Mouse (Mus musculus): ENCODE measurements around the gene Cfap61. TPM values are rescaled to one million over a fixed set of nuclear protein-coding genes. Genes with fewer than 3 reads are reported as not detected.

Gene Cfap61
- polyA plus RNA-seq (2017; shearing (Covaris generic)), result 0.14 TPM

GRCm38 (mm10) chr2:145934339-145935231 lies at the start of gene Cfap61, which contains the start of gene Crnkl1:
TSS of gene Cfap61 (plus strand) at chr2:145934784.
TSS of gene Crnkl1 (minus strand) at chr2:145935014.

GRCm38 (mm10) chr2:145901861-145902260 lies 32.7 kb upstream of the Cfap61 start, which contains the start of gene Naa20:
TSS of gene Naa20 (plus strand) at chr2:145902099.

GRCm38 (mm10) chr2:146221076-146221928 lies 286.7 kb downstream of the Cfap61 start, which contains the start of gene Insm1:
TSS of gene Insm1 (plus strand) at chr2:146221921.

Other genes starting within 250 kb of the Cfap61 start
- gene Naa20, start 32.7 kb upstream of the Cfap61 start, polyA plus RNA-seq (2017; shearing (Covaris generic)), result 105 TPM
- 51.5 TPM for gene Crnkl1, start 230 bp downstream of the Cfap61 start, polyA plus RNA-seq (2017; shearing (Covaris generic))